12 mouse cellular contexts compared by ENCODE assay signal in genomic region chr15:82185062-82185783, GRCm38 (mm10). TPM values are rescaled to one million over a fixed set of nuclear protein-coding genes. Genes with fewer than 3 reads are reported as not detected.
DNase-seq lines count a peak whose midpoint lies in the region; ATAC-seq and TF ChIP-seq lines count a peak whose summit lies in the region.
"Had no signal": no experiment of that assay in that cellular context is flagged by ENCODE, and none has a peak within 500 bp of the region (broad histone marks: within the 10 kb centered on the region; RNA-seq: fewer than 3 reads in every experiment).

No protein-coding gene starts in this region.

- intact Hi-C loops in left cerebral cortex, postnatal 4 days (cut with DNase I), result no loop called here

- no peaks in the 10 kb centered on the region for H3K27me3 ChIP-seq in heart, embryonic 10.5 days (ENCODE audit: insufficient read depth, poor library complexity, severe bottlenecking)
- no peaks in the 10 kb centered on the region for H3K27me3 ChIP-seq in kidney, embryonic 15.5 days
- H3K27me3 ChIP-seq in kidney, embryonic 14.5 days (ENCODE audit: control insufficient read depth, insufficient read depth, low read length), result no peaks in the 10 kb centered on the region
- peaks cover 4% of the 10 kb centered on the region; the same call in 1 of the 2 replicates for H3K27me3 ChIP-seq in G1E (ENCODE audit: insufficient read depth, low read length)
- no peaks in the 10 kb centered on the region; the same call in 1 of the 2 replicates for H3K27me3 ChIP-seq in liver, embryonic 11.5 days (replicated peaks; ENCODE audit: control insufficient read depth, insufficient read depth, low read length)
- H3K27me3 ChIP-seq: lung, embryonic 15.5 days had no signal

- WGBS in heart, embryonic 10.5 days, result 76% methylated on average over 14 of the region's 14 CpGs
- 72% methylated on average over 14 of the region's 14 CpGs for WGBS in kidney, embryonic 15.5 days
- 74% methylated on average over 14 of the region's 14 CpGs for WGBS in kidney, embryonic 14.5 days
- 77% methylated on average over 14 of the region's 14 CpGs for WGBS in liver, embryonic 11.5 days

- H3K9ac ChIP-seq in kidney, embryonic 15.5 days, result no peak overlapping the region
- no peak overlapping the region for H3K9ac ChIP-seq in kidney, embryonic 14.5 days (ENCODE audit: low read depth, low read length)
- peak overlapping the region; percentile 60 for H3K9ac ChIP-seq in liver, embryonic 11.5 days (ENCODE audit: low read depth, low read length)
- H3K9ac ChIP-seq: lung, embryonic 15.5 days had no signal

- peak overlapping the region; percentile 81 for H3K27ac ChIP-seq in heart, embryonic 10.5 days
- H3K27ac ChIP-seq in kidney, embryonic 15.5 days, result peak overlapping the region; percentile 73
- no peak overlapping the region for H3K27ac ChIP-seq in kidney, embryonic 14.5 days (ENCODE audit: low read depth, low read length)
- peak overlapping the region; percentile 96 for H3K27ac ChIP-seq in liver, embryonic 11.5 days (ENCODE audit: low read depth, low read length)
- H3K27ac ChIP-seq: lung, embryonic 15.5 days had no signal

- peaks cover 5% of the 10 kb centered on the region; the same call in 1 of the 2 replicates for H3K9me3 ChIP-seq in heart, embryonic 10.5 days
- H3K9me3 ChIP-seq in kidney, embryonic 15.5 days (replicated peaks), result no peaks in the 10 kb centered on the region; the same call in 1 of the 2 replicates
- peaks cover 6% of the 10 kb centered on the region; the same call in 1 of the 2 replicates for H3K9me3 ChIP-seq in kidney, embryonic 14.5 days (ENCODE audit: control insufficient read depth, low read length)
- H3K9me3 ChIP-seq in G1E (replicated peaks), result peaks cover 16% of the 10 kb centered on the region
- peaks cover 6% of the 10 kb centered on the region; the same call in 1 of the 2 replicates for H3K9me3 ChIP-seq in liver, embryonic 11.5 days (ENCODE audit: control insufficient read depth, low read length)
- H3K9me3 ChIP-seq: lung, embryonic 15.5 days had no signal

- H3K4me2 ChIP-seq in kidney, embryonic 15.5 days, result no peak overlapping the region
- no peak overlapping the region for H3K4me2 ChIP-seq in kidney, embryonic 14.5 days (replicated peaks; ENCODE audit: low read depth, low read length)
- H3K4me2 ChIP-seq in liver, embryonic 11.5 days, result peak overlapping the region; percentile 55
- H3K4me2 ChIP-seq: lung, embryonic 15.5 days had no signal

- no peak for TF ChIP-seq CTCF in G1E (IDR thresholded peaks at IDR 0.05; ENCODE audit: low read depth, low read length)

- peaks cover 59% of the 10 kb centered on the region for H3K4me1 ChIP-seq in heart, embryonic 10.5 days
- H3K4me1 ChIP-seq in kidney, embryonic 15.5 days, result peaks cover 20% of the 10 kb centered on the region
- peaks cover 9% of the 10 kb centered on the region for H3K4me1 ChIP-seq in kidney, embryonic 14.5 days (ENCODE audit: control insufficient read depth, insufficient read depth, low read length)
- peaks cover 65% of the 10 kb centered on the region for H3K4me1 ChIP-seq in G1E (ENCODE audit: insufficient read depth, low read depth, low read length)
- H3K4me1 ChIP-seq in liver, embryonic 11.5 days (replicated peaks; ENCODE audit: control insufficient read depth, insufficient read depth, low read length), result peaks cover 41% of the 10 kb centered on the region
- H3K4me1 ChIP-seq: lung, embryonic 15.5 days had no signal

- DNase-seq in heart, embryonic 10.5 days (ENCODE audit: low spot score), result no peak
- DNase-seq in heart, adult 18-20 months, result no peak
- DNase-seq in G1E (ENCODE audit: low spot score), result no peak
- DNase-seq in liver, embryonic 11.5 days (ENCODE audit: low spot score), result no peak
- DNase-seq in left cerebral cortex, postnatal 4 days, result no peak
- DNase-seq: cerebellum, adult 9-11 months; gastrocnemius, postnatal 36 days had no signal

- peaks cover 91% of the 10 kb centered on the region for H3K36me3 ChIP-seq in heart, embryonic 10.5 days
- H3K36me3 ChIP-seq in kidney, embryonic 15.5 days, result peaks cover 94% of the 10 kb centered on the region
- peaks cover 93% of the 10 kb centered on the region for H3K36me3 ChIP-seq in kidney, embryonic 14.5 days (ENCODE audit: control insufficient read depth, insufficient read depth, low read length)
- H3K36me3 ChIP-seq in G1E (replicated peaks), result peaks cover 100% of the 10 kb centered on the region
- peaks cover 61% of the 10 kb centered on the region for H3K36me3 ChIP-seq in liver, embryonic 11.5 days (ENCODE audit: control insufficient read depth, insufficient read depth, low read length)

- no peak; the same call in 1 of the 2 replicates for ATAC-seq in kidney, embryonic 15.5 days (replicated peaks; ENCODE audit: low FRiP score)
- no peak for ATAC-seq in kidney, embryonic 14.5 days (ENCODE audit: low FRiP score, low TSS enrichment)
- ATAC-seq in G1E (ENCODE audit: extremely low read depth, insufficient number of reproducible peaks, low FRiP score, poor library complexity, severe bottlenecking), result no peak
- no peak for ATAC-seq in liver, embryonic 11.5 days (replicated peaks; ENCODE audit: low FRiP score)
- ATAC-seq in erythroid progenitor cell, adult 5-6 weeks (replicated peaks; ENCODE audit: low FRiP score, poor library complexity, severe bottlenecking), result no peak

- H3K4me3 ChIP-seq in heart, embryonic 10.5 days, result no peak overlapping the region
- no peak overlapping the region for H3K4me3 ChIP-seq in kidney, embryonic 15.5 days (replicated peaks)
- no peak overlapping the region for H3K4me3 ChIP-seq in kidney, embryonic 14.5 days (ENCODE audit: low read length)
- H3K4me3 ChIP-seq in G1E (ENCODE audit: low read depth, low read length), result peak overlapping the region; percentile 47; the same call in 1 of the 2 replicates
- no peak overlapping the region for H3K4me3 ChIP-seq in liver, embryonic 11.5 days (ENCODE audit: low read depth, low read length)
- H3K4me3 ChIP-seq: lung, embryonic 15.5 days had no signal

RNA-seq across cellular contexts. Expression of gene Shisa8, which starts 27.4 kb away (rescaled TPM):
- 0.11 and 0.13 TPM in 2 replicates for polyA plus RNA-seq in heart, embryonic 10.5 days (2016; fragmentation: Nextera tagmentation; extraction: Ambion mirVana)
- total RNA-seq in heart, adult 18-20 months (2021), result under 1 TPM in 1 of 2 experiments, not detected in 1; 0.21 TPM
- polyA plus RNA-seq in kidney, embryonic 15.5 days (2015; fragmentation: Nextera tagmentation; extraction: Ambion mirVana), result 0.44 and 0.45 TPM in 2 replicates
- 0.80 and 1.1 TPM in 2 replicates for polyA plus RNA-seq in kidney, embryonic 14.5 days (2014; fragmentation: Nextera tagmentation; extraction: Ambion mirVana)
- total RNA-seq in G1E (2014; fragmentation: Nextera tagmentation) (not detected in 2 replicates), G1E (2017) (0.05 TPM in 1 of 2 replicates, not detected in the other)
- polyA plus RNA-seq in G1E (2012), result not detected in 2 replicates
- polyA plus RNA-seq in liver, embryonic 11.5 days (2014; fragmentation: Nextera tagmentation; extraction: Ambion mirVana), result 0.12 and 0.73 TPM in 2 replicates
- 1 to 10 TPM; 1.5 to 2.0 TPM for total RNA-seq in left cerebral cortex, postnatal 4 days (2021)
- total RNA-seq in erythroid progenitor cell, adult 5-6 weeks (2015; ENCODE audit: low replicate concordance), result not detected in 2 replicates
- not detected in 2 replicates for total RNA-seq in erythroid progenitor cell, adult 5-6 weeks (2017; ENCODE audit: low replicate concordance)
- total RNA-seq: gastrocnemius, postnatal 36 days; MEL had no signal

RNA-seq across cellular contexts. Expression of gene Srebf2, which starts 38.2 kb away (rescaled TPM):
- polyA plus RNA-seq in heart, embryonic 10.5 days (2016; fragmentation: Nextera tagmentation; extraction: Ambion mirVana), result 129 and 133 TPM in 2 replicates
- total RNA-seq in heart, adult 18-20 months (2021), result 10 to 100 TPM; 18.2 to 22.1 TPM
- 126 and 147 TPM in 2 replicates for polyA plus RNA-seq in kidney, embryonic 15.5 days (2015; fragmentation: Nextera tagmentation; extraction: Ambion mirVana)
- 76.9 and 114 TPM in 2 replicates for polyA plus RNA-seq in kidney, embryonic 14.5 days (2014; fragmentation: Nextera tagmentation; extraction: Ambion mirVana)
- 97.6 and 164 TPM in 2 replicates for total RNA-seq in G1E (2014; fragmentation: Nextera tagmentation)
- total RNA-seq in G1E (2017), result 42.5 and 48.5 TPM in 2 replicates
- 440 and 648 TPM in 2 replicates for polyA plus RNA-seq in G1E (2012)
- polyA plus RNA-seq in liver, embryonic 11.5 days (2014; fragmentation: Nextera tagmentation; extraction: Ambion mirVana), result 99.7 and 101 TPM in 2 replicates
- total RNA-seq in left cerebral cortex, postnatal 4 days (2021), result 100 to 1,000 TPM; 233 to 234 TPM
- total RNA-seq in erythroid progenitor cell, adult 5-6 weeks (2015; ENCODE audit: low replicate concordance), result 40.7 and 42.9 TPM in 2 replicates
- total RNA-seq in erythroid progenitor cell, adult 5-6 weeks (2017; ENCODE audit: low replicate concordance), result 36.2 and 43.0 TPM in 2 replicates

RNA-seq across cellular contexts. Expression of gene Tnfrsf13c, which starts 38.9 kb away (rescaled TPM):
- polyA plus RNA-seq in heart, embryonic 10.5 days (2016; fragmentation: Nextera tagmentation; extraction: Ambion mirVana), result 0.20 TPM in 1 of 2 replicates, not detected in the other
- 1 to 10 TPM in 1 of 2 experiments, under 1 TPM in 1; 0.35 to 2.2 TPM for total RNA-seq in heart, adult 18-20 months (2021)
- 0.10 TPM in 1 of 2 replicates, not detected in the other for polyA plus RNA-seq in kidney, embryonic 15.5 days (2015; fragmentation: Nextera tagmentation; extraction: Ambion mirVana)
- 0.12 and 0.13 TPM in 2 replicates for polyA plus RNA-seq in kidney, embryonic 14.5 days (2014; fragmentation: Nextera tagmentation; extraction: Ambion mirVana)
- 1.6 and 2.4 TPM in 2 replicates for total RNA-seq in G1E (2014; fragmentation: Nextera tagmentation)
- total RNA-seq in G1E (2017), result 0.71 and 1.2 TPM in 2 replicates
- polyA plus RNA-seq in G1E (2012), result 0.18 and 0.65 TPM in 2 replicates
- polyA plus RNA-seq in liver, embryonic 11.5 days (2014; fragmentation: Nextera tagmentation; extraction: Ambion mirVana), result 0.16 and 0.56 TPM in 2 replicates
- total RNA-seq in left cerebral cortex, postnatal 4 days (2021), result 1 to 10 TPM in 1 of 2 experiments, under 1 TPM in 1; 0.46 to 1.1 TPM
- total RNA-seq in erythroid progenitor cell, adult 5-6 weeks (2015; ENCODE audit: low replicate concordance), result 13.4 and 15.5 TPM in 2 replicates
- 6.7 and 11.9 TPM in 2 replicates for total RNA-seq in erythroid progenitor cell, adult 5-6 weeks (2017; ENCODE audit: low replicate concordance)
- total RNA-seq: gastrocnemius, postnatal 36 days had no signal

RNA-seq across cellular contexts. Expression of gene Ccdc134, which starts 57.5 kb away (rescaled TPM):
- 13.5 and 19.4 TPM in 2 replicates for polyA plus RNA-seq in heart, embryonic 10.5 days (2016; fragmentation: Nextera tagmentation; extraction: Ambion mirVana)
- total RNA-seq in heart, adult 18-20 months (2021), result 1 to 10 TPM; 4.0 to 4.4 TPM
- 18.4 and 19.8 TPM in 2 replicates for polyA plus RNA-seq in kidney, embryonic 15.5 days (2015; fragmentation: Nextera tagmentation; extraction: Ambion mirVana)
- polyA plus RNA-seq in kidney, embryonic 14.5 days (2014; fragmentation: Nextera tagmentation; extraction: Ambion mirVana), result 12.8 and 19.6 TPM in 2 replicates
- total RNA-seq in G1E (2014; fragmentation: Nextera tagmentation) (9.0 and 16.7 TPM in 2 replicates), G1E (2017) (29.7 and 31.7 TPM in 2 replicates)
- 5.5 and 13.9 TPM in 2 replicates for polyA plus RNA-seq in G1E (2012)
- 17.1 and 17.5 TPM in 2 replicates for polyA plus RNA-seq in liver, embryonic 11.5 days (2014; fragmentation: Nextera tagmentation; extraction: Ambion mirVana)
- 10 to 100 TPM; 11.3 to 12.4 TPM for total RNA-seq in left cerebral cortex, postnatal 4 days (2021)
- total RNA-seq in erythroid progenitor cell, adult 5-6 weeks (2015; ENCODE audit: low replicate concordance), result 2.9 and 12.6 TPM in 2 replicates
- 5.5 and 5.8 TPM in 2 replicates for total RNA-seq in erythroid progenitor cell, adult 5-6 weeks (2017; ENCODE audit: low replicate concordance)

RNA-seq across cellular contexts. Expression of gene Cenpm, which starts 59.3 kb away (rescaled TPM):
- 58.1 and 66.3 TPM in 2 replicates for polyA plus RNA-seq in heart, embryonic 10.5 days (2016; fragmentation: Nextera tagmentation; extraction: Ambion mirVana)
- under 1 TPM; 0.42 to 0.46 TPM for total RNA-seq in heart, adult 18-20 months (2021)
- 78.8 and 84.2 TPM in 2 replicates for polyA plus RNA-seq in kidney, embryonic 15.5 days (2015; fragmentation: Nextera tagmentation; extraction: Ambion mirVana)
- polyA plus RNA-seq in kidney, embryonic 14.5 days (2014; fragmentation: Nextera tagmentation; extraction: Ambion mirVana), result 83.3 and 116 TPM in 2 replicates
- 70.7 and 84.1 TPM in 2 replicates for total RNA-seq in G1E (2014; fragmentation: Nextera tagmentation)
- total RNA-seq in G1E (2017), result 13.7 and 15.7 TPM in 2 replicates
- 103 and 105 TPM in 2 replicates for polyA plus RNA-seq in G1E (2012)
- 56.5 and 58.8 TPM in 2 replicates for polyA plus RNA-seq in liver, embryonic 11.5 days (2014; fragmentation: Nextera tagmentation; extraction: Ambion mirVana)
- total RNA-seq in left cerebral cortex, postnatal 4 days (2021), result 1 to 10 TPM; 6.5 to 6.9 TPM
- total RNA-seq in erythroid progenitor cell, adult 5-6 weeks (2015; ENCODE audit: low replicate concordance), result 50.7 and 56.2 TPM in 2 replicates
- total RNA-seq in erythroid progenitor cell, adult 5-6 weeks (2017; ENCODE audit: low replicate concordance), result 11.6 and 36.7 TPM in 2 replicates
